Mouse (Mus musculus): Measurements from ENCODE around the gene Hic1. TPM values are rescaled to one million over a fixed set of nuclear protein-coding genes. Genes with fewer than 3 reads are reported as not detected.
A peak's percentile ranks its signal among the peaks of the same experiment; 100 is the strongest.
"Not testable (repeated sequence)": the region's sequence is repeated elsewhere in the genome, so short reads cannot be mapped to it uniquely, and the experiment has no call there.

Gene Hic1
- polyA plus RNA-seq, 1 experiment from 2014 or later, result 1.3 TPM

GRCm38 (mm10) chr11:75189713-75190370 lies 20.5 kb upstream of the Hic1 start:
- H3K4me3 ChIP-seq (ENCODE audit: low read depth, low read length), result peak overlapping the region; percentile 81
- peaks cover 22% of the 10 kb centered on the region for H3K4me1 ChIP-seq (ENCODE audit: control insufficient read depth, insufficient read depth, low read length)
- WGBS, result under 1% methylated on average over 22 of the region's 22 CpGs
- peak overlapping the region; percentile 68 for H3K9ac ChIP-seq (ENCODE audit: low read length)
- H3K36me3 ChIP-seq (ENCODE audit: control insufficient read depth, insufficient read depth, low read length), result peaks cover 3% of the 10 kb centered on the region; the same call in 1 of the 2 replicates
- H3K4me2 ChIP-seq (ENCODE audit: low read length), result peak overlapping the region; percentile 88
- DNase-seq (ENCODE audit: low spot score) (no peak), ATAC-seq (peak; percentile 22)
- peaks cover 35% of the 10 kb centered on the region for H3K27me3 ChIP-seq (replicated peaks; ENCODE audit: control insufficient read depth, insufficient read depth, low read length)
- no peaks in the 10 kb centered on the region for H3K9me3 ChIP-seq (replicated peaks; ENCODE audit: control insufficient read depth, low read length)
- no peak overlapping the region for H3K27ac ChIP-seq (ENCODE audit: low read depth, low read length)

GRCm38 (mm10) chr11:75184986-75185385 lies 15.7 kb upstream of the Hic1 start:
- Histone ChIP-seq H3K36me3 (ENCODE audit: control insufficient read depth, insufficient read depth, low read length) (peaks cover 14% of the 10 kb centered on the region), H3K4me1 (ENCODE audit: control insufficient read depth, insufficient read depth, low read length) (peaks cover 4% of the 10 kb centered on the region; the same call in 1 of the 2 replicates), H3K9ac (ENCODE audit: low read length) (no peak overlapping the region), H3K9me3 (replicated peaks; ENCODE audit: control insufficient read depth, low read length) (no peaks in the 10 kb centered on the region), H3K27ac (ENCODE audit: low read depth, low read length) (0 out of 2 replicates have a peak overlapping the region, but pooled peaks have one; percentile 4), H3K4me2 (ENCODE audit: low read length) (no peak overlapping the region), H3K4me3 (ENCODE audit: low read depth, low read length) (no peak overlapping the region), H3K27me3 (replicated peaks; ENCODE audit: control insufficient read depth, insufficient read depth, low read length) (no peaks in the 10 kb centered on the region)
- DNase-seq (ENCODE audit: low spot score), result no peak
- WGBS, result 67% methylated on average over 2 of the region's 2 CpGs
- ATAC-seq, result no peak

GRCm38 (mm10) chr11:75184573-75184972 lies 15.3 kb upstream of the Hic1 start:
- H3K36me3 ChIP-seq (ENCODE audit: control insufficient read depth, insufficient read depth, low read length), result peaks cover 14% of the 10 kb centered on the region
- 86% methylated on average over 5 of the region's 5 CpGs for WGBS
- no peaks in the 10 kb centered on the region for H3K27me3 ChIP-seq (replicated peaks; ENCODE audit: control insufficient read depth, insufficient read depth, low read length)
- no peak overlapping the region for H3K4me3 ChIP-seq (ENCODE audit: low read depth, low read length)
- peaks cover 2% of the 10 kb centered on the region; the same call in 1 of the 2 replicates for H3K4me1 ChIP-seq (ENCODE audit: control insufficient read depth, insufficient read depth, low read length)
- H3K4me2 ChIP-seq (ENCODE audit: low read length), result no peak overlapping the region
- DNase-seq (ENCODE audit: low spot score) (no peak), ATAC-seq (no peak)
- 0 out of 2 replicates have a peak overlapping the region, but pooled peaks have one; percentile 4 for H3K27ac ChIP-seq (ENCODE audit: low read depth, low read length)
- no peak overlapping the region for H3K9ac ChIP-seq (ENCODE audit: low read length)
- H3K9me3 ChIP-seq (replicated peaks; ENCODE audit: control insufficient read depth, low read length), result no peaks in the 10 kb centered on the region

GRCm38 (mm10) chr11:75183917-75184570 lies 14.7 kb upstream of the Hic1 start:
- 82% methylated on average over 2 of the region's 2 CpGs for WGBS
- Histone ChIP-seq H3K9ac (ENCODE audit: low read length) (no peak overlapping the region), H3K4me2 (ENCODE audit: low read length) (no peak overlapping the region), H3K27me3 (replicated peaks; ENCODE audit: control insufficient read depth, insufficient read depth, low read length) (no peaks in the 10 kb centered on the region), H3K4me1 (ENCODE audit: control insufficient read depth, insufficient read depth, low read length) (no peaks in the 10 kb centered on the region), H3K9me3 (replicated peaks; ENCODE audit: control insufficient read depth, low read length) (no peaks in the 10 kb centered on the region), H3K27ac (ENCODE audit: low read depth, low read length) (no peak overlapping the region), H3K36me3 (ENCODE audit: control insufficient read depth, insufficient read depth, low read length) (peaks cover 14% of the 10 kb centered on the region), H3K4me3 (ENCODE audit: low read depth, low read length) (no peak overlapping the region)
- ATAC-seq (no peak), DNase-seq (ENCODE audit: low spot score) (no peak)

GRCm38 (mm10) chr11:75178672-75179208 lies 9.4 kb upstream of the Hic1 start, which contains the start of gene Ovca2:
Gene Ovca2, minus strand, starts transcription at chr11:75178835.
- H3K27me3 ChIP-seq (replicated peaks; ENCODE audit: control insufficient read depth, insufficient read depth, low read length), result no peaks in the 10 kb centered on the region
- peaks cover 26% of the 10 kb centered on the region for H3K36me3 ChIP-seq (ENCODE audit: control insufficient read depth, insufficient read depth, low read length)
- peaks cover 10% of the 10 kb centered on the region for H3K4me1 ChIP-seq (ENCODE audit: control insufficient read depth, insufficient read depth, low read length)
- peak within 1 kb of the TSS; percentile 74 for H3K4me2 ChIP-seq (ENCODE audit: low read length)
- H3K9me3 ChIP-seq (replicated peaks; ENCODE audit: control insufficient read depth, low read length), result no peaks in the 10 kb centered on the region
- H3K4me3 ChIP-seq (ENCODE audit: low read depth, low read length), result peak within 1 kb of the TSS; percentile 61
- under 1% methylated on average over 33 of the region's 33 CpGs for WGBS
- H3K27ac ChIP-seq (ENCODE audit: low read depth, low read length), result peak within 1 kb of the TSS; percentile 83
- DNase-seq (ENCODE audit: low spot score) (peak; percentile 96), ATAC-seq (peak; percentile 98)
- H3K9ac ChIP-seq (ENCODE audit: low read length), result peak within 1 kb of the TSS; percentile 81

GRCm38 (mm10) chr11:75178011-75178410 lies 8.7 kb upstream of the Hic1 start:
- ATAC-seq, result no peak
- H3K4me1 ChIP-seq (ENCODE audit: control insufficient read depth, insufficient read depth, low read length), result peaks cover 11% of the 10 kb centered on the region
- H3K27ac ChIP-seq (ENCODE audit: low read depth, low read length), result 0 out of 2 replicates have a peak overlapping the region, but pooled peaks have one; percentile 83
- no peak for DNase-seq (ENCODE audit: low spot score)
- H3K9me3 ChIP-seq (replicated peaks; ENCODE audit: control insufficient read depth, low read length), result no peaks in the 10 kb centered on the region
- peak overlapping the region; percentile 61 for H3K4me3 ChIP-seq (ENCODE audit: low read depth, low read length)
- peaks cover 4% of the 10 kb centered on the region for H3K27me3 ChIP-seq (replicated peaks; ENCODE audit: control insufficient read depth, insufficient read depth, low read length)
- 58% methylated on average over 12 of the region's 12 CpGs for WGBS
- H3K36me3 ChIP-seq (ENCODE audit: control insufficient read depth, insufficient read depth, low read length), result peaks cover 20% of the 10 kb centered on the region
- peak overlapping the region; percentile 74 for H3K4me2 ChIP-seq (ENCODE audit: low read length)
- peak overlapping the region; percentile 81 for H3K9ac ChIP-seq (ENCODE audit: low read length)

- peaks cover 27% of the 10 kb centered on the region for H3K4me1 ChIP-seq (ENCODE audit: control insufficient read depth, insufficient read depth, low read length)
These were observed 5.3 kb upstream of the Hic1 start for GRCm38 (mm10) chr11:75174574-75174973.

GRCm38 (mm10) chr11:75173799-75174165 lies 4.5 kb upstream of the Hic1 start:
- ATAC-seq (no peak), DNase-seq (ENCODE audit: low spot score) (no peak)
- peaks cover 15% of the 10 kb centered on the region; the same call in 1 of the 2 replicates for H3K36me3 ChIP-seq (ENCODE audit: control insufficient read depth, insufficient read depth, low read length)
- 3% methylated on average over 15 of the region's 15 CpGs for WGBS
- H3K27me3 ChIP-seq (replicated peaks; ENCODE audit: control insufficient read depth, insufficient read depth, low read length), result peaks cover 44% of the 10 kb centered on the region
- peak overlapping the region; percentile 62 for H3K9ac ChIP-seq (ENCODE audit: low read length)
- H3K4me3 ChIP-seq (ENCODE audit: low read depth, low read length), result peak overlapping the region; percentile 68
- H3K4me1 ChIP-seq (ENCODE audit: control insufficient read depth, insufficient read depth, low read length), result peaks cover 31% of the 10 kb centered on the region
- no peak overlapping the region for H3K27ac ChIP-seq (ENCODE audit: low read depth, low read length)
- H3K9me3 ChIP-seq (replicated peaks; ENCODE audit: control insufficient read depth, low read length), result no peaks in the 10 kb centered on the region
- peak overlapping the region; percentile 77 for H3K4me2 ChIP-seq (ENCODE audit: low read length)

More at GRCm38 (mm10) chr11:75174574-75174973, 5.3 kb upstream of the Hic1 start:
- WGBS, result 78% methylated on average over 6 of the region's 6 CpGs
- peaks cover 36% of the 10 kb centered on the region for H3K27me3 ChIP-seq (replicated peaks; ENCODE audit: control insufficient read depth, insufficient read depth, low read length)
- H3K9me3 ChIP-seq (replicated peaks; ENCODE audit: control insufficient read depth, low read length); DNase-seq (ENCODE audit: low spot score); H3K27ac ChIP-seq (ENCODE audit: low read depth, low read length); H3K4me2 ChIP-seq (ENCODE audit: low read length); H3K9ac ChIP-seq (ENCODE audit: low read length); H3K4me3 ChIP-seq (ENCODE audit: low read depth, low read length); ATAC-seq: not testable (repeated sequence)
- peaks cover 15% of the 10 kb centered on the region; the same call in 1 of the 2 replicates for H3K36me3 ChIP-seq (ENCODE audit: control insufficient read depth, insufficient read depth, low read length)
